Mouse (Mus musculus): ENCODE data around the gene Erbb2. TPM values are rescaled to one million over a fixed set of nuclear protein-coding genes. Genes with fewer than 3 reads are reported as not detected.

Gene Erbb2
- polyA plus RNA-seq, 1 experiment, result 1.5 TPM

DNA sequence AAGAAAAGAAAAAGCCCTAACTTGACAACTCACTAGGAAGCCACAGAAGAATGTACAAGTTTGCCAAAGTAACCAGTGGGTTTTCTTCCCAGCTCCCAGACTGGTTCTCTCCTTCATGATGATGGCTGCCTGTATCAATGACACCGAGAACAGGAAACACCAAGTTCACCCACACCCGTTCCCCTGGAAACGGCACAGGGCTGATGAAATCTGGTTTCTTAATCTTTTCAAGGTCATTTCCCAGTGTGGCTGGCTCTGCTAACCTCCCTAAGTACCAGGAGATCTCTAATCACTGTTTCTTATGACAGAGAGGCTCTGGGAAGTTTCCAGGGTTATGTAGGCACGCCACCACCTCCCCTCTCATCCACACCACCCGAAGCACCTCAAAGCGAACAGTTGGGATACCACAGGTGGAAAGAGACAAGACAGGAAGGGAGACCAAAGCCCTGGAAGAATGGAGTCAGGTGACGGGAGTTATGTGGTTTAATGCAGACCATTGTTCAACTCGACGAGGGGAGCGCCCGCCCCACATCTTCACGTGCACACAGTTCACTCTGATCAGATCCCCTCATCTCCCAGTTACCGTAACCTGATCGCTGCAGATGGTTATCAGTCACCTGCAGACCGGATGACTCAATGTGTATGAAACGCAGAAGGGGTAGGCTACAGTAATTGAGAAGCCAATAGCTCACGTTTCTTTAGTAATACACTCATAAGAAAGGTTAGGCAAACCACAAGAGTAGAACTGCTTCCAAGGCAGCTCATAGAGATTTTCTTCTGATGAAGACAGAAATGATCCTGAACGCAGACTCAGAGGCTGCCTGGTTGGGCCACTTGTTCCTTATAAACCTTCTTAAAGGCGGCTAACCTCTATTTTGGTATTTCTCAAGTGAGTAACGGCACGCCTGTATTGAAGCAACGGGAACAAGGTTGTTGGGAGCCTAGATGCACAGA lies 57.8 kb downstream of the Erbb2 start:
- Histone ChIP-seq H3K4me1 (ENCODE audit: control insufficient read depth, insufficient read depth, low read length) (no peaks in the 10 kb centered on the region), H3K4me3 (ENCODE audit: control insufficient read depth, low read depth, low read length) (no peak overlapping the region), H3K27ac (ENCODE audit: control insufficient read depth, insufficient read depth, low read depth, low read length) (no peak overlapping the region), H3K27me3 (ENCODE audit: control insufficient read depth, insufficient read depth, low read length) (no peaks in the 10 kb centered on the region), H3K36me3 (ENCODE audit: control insufficient read depth, insufficient read depth, low read length) (no peaks in the 10 kb centered on the region)
- TF ChIP-seq CTCF (IDR thresholded peaks at IDR 0.05; ENCODE audit: control insufficient read depth, insufficient read depth, insufficient replicate concordance, low read depth, low read length), result no peak
- no peak for TF ChIP-seq POLR2A (IDR thresholded peaks at IDR 0.05; ENCODE audit: control insufficient read depth, low read depth, low read length)

DNA sequence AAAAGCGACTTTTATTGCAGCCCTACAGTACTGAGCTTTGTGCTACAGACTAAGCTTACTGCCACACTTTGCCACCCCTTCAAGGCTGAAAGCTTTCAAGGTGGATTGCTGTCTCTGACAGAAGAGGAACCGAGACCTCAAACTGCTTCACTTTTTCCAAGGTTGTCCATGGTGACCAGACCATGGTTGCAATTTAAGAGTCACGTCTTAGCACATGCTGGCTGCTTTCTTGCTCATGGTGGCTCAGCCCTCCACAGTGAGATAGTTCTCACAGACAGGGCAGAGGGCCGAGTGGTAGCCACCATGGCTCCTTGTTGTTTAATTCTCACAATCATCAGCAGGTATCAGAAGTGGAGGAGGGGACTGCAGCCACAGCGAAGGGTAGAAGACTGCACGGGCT lies 58.5 kb downstream of the Erbb2 start:
- Histone ChIP-seq H3K27ac (ENCODE audit: control insufficient read depth, insufficient read depth, low read depth, low read length) (no peak overlapping the region), H3K27me3 (ENCODE audit: control insufficient read depth, insufficient read depth, low read length) (no peaks in the 10 kb centered on the region), H3K36me3 (ENCODE audit: control insufficient read depth, insufficient read depth, low read length) (no peaks in the 10 kb centered on the region), H3K4me1 (ENCODE audit: control insufficient read depth, insufficient read depth, low read length) (no peaks in the 10 kb centered on the region), H3K4me3 (ENCODE audit: control insufficient read depth, low read depth, low read length) (no peak overlapping the region)
- TF ChIP-seq CTCF (IDR thresholded peaks at IDR 0.05; ENCODE audit: control insufficient read depth, insufficient read depth, insufficient replicate concordance, low read depth, low read length), result no peak
- TF ChIP-seq POLR2A (IDR thresholded peaks at IDR 0.05; ENCODE audit: control insufficient read depth, low read depth, low read length), result no peak

DNA sequence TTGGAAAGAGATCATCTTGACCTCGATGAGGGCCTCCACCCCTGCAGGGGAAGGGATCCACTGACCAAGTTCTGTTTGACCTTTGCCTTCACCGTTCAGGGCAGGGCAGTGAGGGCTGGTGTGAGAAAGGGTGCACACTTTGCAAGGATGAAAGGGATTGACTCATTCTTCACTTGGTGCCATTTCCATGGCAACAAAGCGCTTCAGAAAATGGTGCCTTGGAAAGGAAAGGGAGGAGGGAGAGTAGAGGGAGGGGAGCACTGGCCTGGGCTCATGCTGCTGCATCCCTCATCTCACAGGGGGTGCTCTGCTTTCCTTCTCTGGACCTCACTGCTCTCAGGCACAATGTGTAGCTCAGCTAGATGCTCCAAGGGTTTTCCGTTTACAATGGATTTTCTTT lies 60.4 kb downstream of the Erbb2 start:
- Histone ChIP-seq H3K27me3 (ENCODE audit: control insufficient read depth, insufficient read depth, low read length) (no peaks in the 10 kb centered on the region), H3K36me3 (ENCODE audit: control insufficient read depth, insufficient read depth, low read length) (no peaks in the 10 kb centered on the region), H3K4me1 (ENCODE audit: control insufficient read depth, insufficient read depth, low read length) (no peaks in the 10 kb centered on the region), H3K27ac (ENCODE audit: control insufficient read depth, insufficient read depth, low read depth, low read length) (no peak overlapping the region), H3K4me3 (ENCODE audit: control insufficient read depth, low read depth, low read length) (no peak overlapping the region)
- TF ChIP-seq POLR2A (IDR thresholded peaks at IDR 0.05; ENCODE audit: control insufficient read depth, low read depth, low read length) (no peak), CTCF (IDR thresholded peaks at IDR 0.05; ENCODE audit: control insufficient read depth, insufficient read depth, insufficient replicate concordance, low read depth, low read length) (no peak)

DNA sequence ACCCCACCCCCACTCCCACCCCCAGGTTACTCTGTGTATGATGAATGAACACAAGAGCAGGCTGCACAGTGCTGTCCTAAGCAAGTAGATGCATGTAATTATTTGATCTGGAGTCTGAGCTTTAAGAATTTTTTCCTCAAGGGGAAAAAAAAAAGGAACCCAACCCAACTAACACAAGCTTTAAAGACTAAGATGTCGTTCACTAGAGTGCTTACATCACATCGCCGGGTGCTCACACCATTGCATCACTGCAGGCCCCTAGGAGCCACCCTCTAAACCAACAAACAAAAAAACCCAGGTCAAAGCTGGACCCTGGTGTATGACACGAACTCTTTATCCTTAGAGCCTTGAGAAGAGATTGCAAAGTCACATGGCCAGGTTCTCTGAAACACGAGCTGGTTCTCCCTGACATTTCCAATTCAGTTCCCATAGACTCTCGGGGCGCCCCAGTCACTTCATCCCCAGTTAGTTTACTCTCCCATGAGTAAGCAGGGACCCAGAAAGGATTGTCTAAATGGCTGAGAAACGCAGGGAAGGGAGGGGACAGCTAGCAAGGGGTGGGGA lies 61.7 kb downstream of the Erbb2 start:
- no peak for TF ChIP-seq CTCF (IDR thresholded peaks at IDR 0.05; ENCODE audit: control insufficient read depth, insufficient read depth, insufficient replicate concordance, low read depth, low read length)
- no peak for TF ChIP-seq POLR2A (IDR thresholded peaks at IDR 0.05; ENCODE audit: control insufficient read depth, low read depth, low read length)
- Histone ChIP-seq H3K4me1 (ENCODE audit: control insufficient read depth, insufficient read depth, low read length) (no peaks in the 10 kb centered on the region), H3K4me3 (ENCODE audit: control insufficient read depth, low read depth, low read length) (no peak overlapping the region), H3K27ac (ENCODE audit: control insufficient read depth, insufficient read depth, low read depth, low read length) (no peak overlapping the region), H3K27me3 (ENCODE audit: control insufficient read depth, insufficient read depth, low read length) (no peaks in the 10 kb centered on the region), H3K36me3 (ENCODE audit: control insufficient read depth, insufficient read depth, low read length) (no peaks in the 10 kb centered on the region)

DNA sequence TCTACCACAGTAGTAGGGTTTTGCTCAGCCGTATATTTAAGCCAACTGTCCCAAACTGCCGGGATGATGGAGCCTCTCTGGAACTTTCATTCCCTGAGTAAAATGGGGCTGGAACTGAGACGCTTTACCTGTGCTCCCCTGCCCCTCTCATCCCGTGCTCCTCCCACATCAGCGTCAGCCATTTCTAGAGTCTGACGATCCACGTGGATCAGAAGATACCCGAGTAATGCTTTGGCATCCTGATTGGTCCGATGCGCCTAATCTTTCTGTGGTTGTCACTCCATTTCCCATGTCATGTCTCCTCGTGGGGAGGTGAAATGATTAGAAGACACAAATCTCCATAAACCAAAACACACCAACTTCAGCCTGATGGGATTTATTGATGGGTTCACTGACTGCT lies 62.7 kb downstream of the Erbb2 start:
- Histone ChIP-seq H3K4me1 (ENCODE audit: control insufficient read depth, insufficient read depth, low read length) (no peaks in the 10 kb centered on the region), H3K27me3 (ENCODE audit: control insufficient read depth, insufficient read depth, low read length) (no peaks in the 10 kb centered on the region), H3K36me3 (ENCODE audit: control insufficient read depth, insufficient read depth, low read length) (no peaks in the 10 kb centered on the region), H3K4me3 (ENCODE audit: control insufficient read depth, low read depth, low read length) (no peak overlapping the region), H3K27ac (ENCODE audit: control insufficient read depth, insufficient read depth, low read depth, low read length) (no peak overlapping the region)
- TF ChIP-seq CTCF (IDR thresholded peaks at IDR 0.05; ENCODE audit: control insufficient read depth, insufficient read depth, insufficient replicate concordance, low read depth, low read length) (no peak), POLR2A (IDR thresholded peaks at IDR 0.05; ENCODE audit: control insufficient read depth, low read depth, low read length) (no peak)

DNA sequence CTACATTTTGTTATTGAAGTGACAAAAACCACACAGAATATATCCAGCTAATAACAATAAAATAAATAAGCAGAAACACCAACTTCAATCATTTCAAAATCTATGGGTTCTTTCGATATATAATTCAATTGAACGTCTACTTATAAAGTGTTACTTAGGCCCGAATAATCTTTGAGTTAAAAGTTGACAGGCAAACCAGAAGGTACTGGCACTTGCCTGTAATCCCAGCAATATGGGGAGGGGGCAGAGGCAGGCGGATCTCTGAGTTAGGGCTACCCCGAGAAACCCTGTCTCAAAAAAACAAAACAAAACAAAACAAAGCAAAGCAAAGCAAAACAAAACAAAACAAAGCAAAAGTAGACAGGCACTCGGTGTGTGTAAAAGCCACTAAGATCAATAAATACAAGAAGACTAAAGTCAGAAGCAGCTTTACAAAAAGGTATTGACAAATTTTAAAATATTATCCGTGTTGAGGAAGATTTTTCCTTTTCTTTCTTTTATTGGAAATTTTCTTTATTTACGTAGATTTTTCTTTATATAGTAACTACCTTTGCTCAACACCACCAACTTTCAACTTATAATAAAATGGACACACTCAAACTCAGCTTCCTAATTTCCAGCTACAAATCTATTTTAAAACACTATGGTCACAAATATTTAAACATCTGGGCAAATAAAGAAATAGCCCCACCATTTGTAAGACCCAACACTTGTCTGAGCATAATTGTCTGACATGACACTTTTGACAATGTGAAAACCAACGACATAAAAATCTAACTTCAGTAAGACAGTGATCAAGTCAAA lies 63.6 kb downstream of the Erbb2 start:
- Histone ChIP-seq H3K27me3 (ENCODE audit: control insufficient read depth, insufficient read depth, low read length) (no peaks in the 10 kb centered on the region), H3K4me1 (ENCODE audit: control insufficient read depth, insufficient read depth, low read length) (no peaks in the 10 kb centered on the region), H3K27ac (ENCODE audit: control insufficient read depth, insufficient read depth, low read depth, low read length) (no peak overlapping the region), H3K4me3 (ENCODE audit: control insufficient read depth, low read depth, low read length) (no peak overlapping the region), H3K36me3 (ENCODE audit: control insufficient read depth, insufficient read depth, low read length) (no peaks in the 10 kb centered on the region)
- no peak for TF ChIP-seq CTCF (IDR thresholded peaks at IDR 0.05; ENCODE audit: control insufficient read depth, insufficient read depth, insufficient replicate concordance, low read depth, low read length)

DNA sequence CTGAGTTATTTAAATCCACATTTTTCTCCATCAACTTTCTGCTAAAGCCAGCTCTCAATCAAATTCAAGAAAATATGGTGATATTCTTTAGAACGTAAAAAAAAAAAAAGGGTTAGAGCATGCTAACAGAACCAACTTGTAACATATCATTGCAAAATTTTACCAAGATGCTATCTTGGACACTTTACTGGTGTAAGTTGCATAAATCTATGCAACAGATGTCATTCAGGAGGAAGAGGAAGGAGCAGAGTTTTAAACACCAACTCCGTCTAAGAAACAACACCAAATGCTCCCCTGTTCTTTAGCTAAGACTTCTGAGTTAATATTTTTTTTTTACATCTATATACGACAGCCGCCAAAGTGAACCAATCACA lies 64.2 kb downstream of the Erbb2 start:
- no peaks in the 10 kb centered on the region for H3K27me3 ChIP-seq (ENCODE audit: control insufficient read depth, insufficient read depth, low read length)
- no peak for TF ChIP-seq CTCF (IDR thresholded peaks at IDR 0.05; ENCODE audit: control insufficient read depth, insufficient read depth, insufficient replicate concordance, low read depth, low read length)
- no peak for TF ChIP-seq POLR2A (IDR thresholded peaks at IDR 0.05; ENCODE audit: control insufficient read depth, low read depth, low read length)
- H3K27ac ChIP-seq (ENCODE audit: control insufficient read depth, insufficient read depth, low read depth, low read length), result no peak overlapping the region
- H3K4me1 ChIP-seq (ENCODE audit: control insufficient read depth, insufficient read depth, low read length), result no peaks in the 10 kb centered on the region
- no peak overlapping the region for H3K4me3 ChIP-seq (ENCODE audit: control insufficient read depth, low read depth, low read length)
- no peaks in the 10 kb centered on the region for H3K36me3 ChIP-seq (ENCODE audit: control insufficient read depth, insufficient read depth, low read length)
